ENCODE assay signal across 9 mouse cellular contexts in the genomic region with DNA sequence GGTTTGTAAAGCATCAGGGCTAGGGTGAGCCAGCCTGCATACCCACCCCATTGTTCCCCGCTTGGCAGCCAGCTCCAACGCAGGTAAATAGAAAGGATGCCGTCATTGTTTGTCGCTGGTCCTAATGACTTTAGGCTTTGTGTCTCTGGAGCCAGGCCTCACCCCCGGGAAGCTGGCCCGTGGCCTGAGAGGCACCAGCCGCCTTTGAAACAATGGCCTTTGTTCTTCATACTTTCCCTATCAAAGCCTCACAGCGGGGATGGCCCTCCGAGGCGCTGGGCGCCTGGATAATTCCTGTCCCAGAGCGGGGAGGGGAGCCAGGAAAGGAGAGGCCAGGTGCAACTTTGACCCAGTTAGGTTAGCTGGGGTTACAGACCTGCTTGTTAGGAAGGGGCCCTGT.
A peak's percentile ranks its signal among the peaks of the same experiment; 100 is the strongest.
DNase-seq lines count a peak whose midpoint lies in the region; ATAC-seq lines count a peak whose summit lies in the region.
"Had no signal": no experiment of that assay in that cellular context is flagged by ENCODE, and none has a peak within 500 bp of the region (broad histone marks: within the 10 kb centered on the region; RNA-seq: fewer than 3 reads in every experiment).

No protein-coding gene starts in this region.

- no peak overlapping the region for H3K27ac ChIP-seq in forebrain, embryonic 11.5 days (ENCODE audit: low read depth, low read length)
- no peak overlapping the region for H3K27ac ChIP-seq in forebrain, embryonic 15.5 days (replicated peaks)
- no peak overlapping the region for H3K27ac ChIP-seq in stomach, embryonic 15.5 days
- H3K27ac ChIP-seq: embryonic facial prominence, embryonic 13.5 days had no signal

- no peak overlapping the region for H3K9ac ChIP-seq in forebrain, embryonic 11.5 days (ENCODE audit: low read length)
- H3K9ac ChIP-seq in forebrain, embryonic 15.5 days (replicated peaks) = no peak overlapping the region
- no peak overlapping the region for H3K9ac ChIP-seq in stomach, embryonic 15.5 days
- H3K9ac ChIP-seq: embryonic facial prominence, embryonic 13.5 days had no signal

- H3K9me3 ChIP-seq in forebrain, embryonic 11.5 days (ENCODE audit: control insufficient read depth, low read length) = no peaks in the 10 kb centered on the region
- H3K9me3 ChIP-seq in forebrain, embryonic 15.5 days = no peaks in the 10 kb centered on the region
- H3K9me3 ChIP-seq in stomach, embryonic 15.5 days = no peaks in the 10 kb centered on the region
- H3K9me3 ChIP-seq: embryonic facial prominence, embryonic 13.5 days had no signal

- ATAC-seq in forebrain, embryonic 11.5 days (replicated peaks; ENCODE audit: low FRiP score) = no peak
- ATAC-seq in forebrain, embryonic 15.5 days (replicated peaks) = no peak
- no peak for ATAC-seq in stomach, embryonic 15.5 days (ENCODE audit: insufficient read depth, low FRiP score, low read depth)

- peaks cover 2% of the 10 kb centered on the region; the same call in 1 of the 2 replicates for H3K27me3 ChIP-seq in forebrain, embryonic 11.5 days (ENCODE audit: control insufficient read depth, insufficient read depth, low read length)
- H3K27me3 ChIP-seq in forebrain, embryonic 15.5 days = no peaks in the 10 kb centered on the region
- no peaks in the 10 kb centered on the region for H3K27me3 ChIP-seq in stomach, embryonic 15.5 days (replicated peaks)

- no peaks in the 10 kb centered on the region for H3K36me3 ChIP-seq in forebrain, embryonic 11.5 days (ENCODE audit: control insufficient read depth, insufficient read depth, low read length)
- no peaks in the 10 kb centered on the region for H3K36me3 ChIP-seq in forebrain, embryonic 15.5 days
- H3K36me3 ChIP-seq in stomach, embryonic 15.5 days = no peaks in the 10 kb centered on the region
- H3K36me3 ChIP-seq: embryonic facial prominence, embryonic 13.5 days had no signal

- peak overlapping the region; percentile 24; the same call in 1 of the 2 replicates for H3K4me2 ChIP-seq in forebrain, embryonic 11.5 days (ENCODE audit: low read depth, low read length, severe bottlenecking)
- no peak overlapping the region for H3K4me2 ChIP-seq in forebrain, embryonic 15.5 days (replicated peaks)
- H3K4me2 ChIP-seq in stomach, embryonic 15.5 days = 0 out of 2 replicates have a peak overlapping the region, but pooled peaks have one; percentile 5
- H3K4me2 ChIP-seq: embryonic facial prominence, embryonic 13.5 days had no signal

- intact Hi-C loops in heart, postnatal 10 days (cut with DNase I) = loop anchor here (2.0 to 10.0 kb wide), 2 partner anchors 101 to 177 kb away; no protein-coding TSS in a partner anchor

- under 1% methylated on average over 12 of the region's 12 CpGs for WGBS in forebrain, embryonic 11.5 days
- WGBS in forebrain, embryonic 15.5 days = under 1% methylated on average over 12 of the region's 12 CpGs
- WGBS in stomach, embryonic 15.5 days = 22% methylated on average over 12 of the region's 12 CpGs

- peaks cover 4% of the 10 kb centered on the region; the same call in 1 of the 2 replicates for H3K4me1 ChIP-seq in forebrain, embryonic 11.5 days (replicated peaks; ENCODE audit: control insufficient read depth, insufficient read depth, low read length)
- peaks cover 6% of the 10 kb centered on the region; the same call in 1 of the 2 replicates for H3K4me1 ChIP-seq in forebrain, embryonic 15.5 days
- H3K4me1 ChIP-seq in stomach, embryonic 15.5 days = no peaks in the 10 kb centered on the region

- DNase-seq in forebrain, embryonic 11.5 days (ENCODE audit: low spot score) = peak; percentile 61
- DNase-seq in ES-CJ7 (ENCODE audit: low read depth, low spot score) = peak; percentile 92
- peak; percentile 35 to 54 for DNase-seq in cerebellum, postnatal 25 days
- peak; percentile 55 to 62 for DNase-seq in heart, postnatal 10 days
- peak; percentile 61 to 73 for DNase-seq in lung, adult 18-20 months
- no peak for DNase-seq in thymus, postnatal 25 days

- no peak overlapping the region for H3K4me3 ChIP-seq in forebrain, embryonic 11.5 days (ENCODE audit: low read depth, low read length)
- no peak overlapping the region for H3K4me3 ChIP-seq in forebrain, embryonic 15.5 days
- H3K4me3 ChIP-seq in stomach, embryonic 15.5 days (replicated peaks) = no peak overlapping the region
- H3K4me3 ChIP-seq: embryonic facial prominence, embryonic 13.5 days had no signal
